Mouse (Mus musculus) right cerebral cortex, postnatal 14 days (tissue): Measurements from ENCODE around the gene Dock4.

Experiments
- DNase-seq: peaks from one replicate; pipeline ENCODE4 v3.0.0; 2022

The Dock4 gene

DNA sequence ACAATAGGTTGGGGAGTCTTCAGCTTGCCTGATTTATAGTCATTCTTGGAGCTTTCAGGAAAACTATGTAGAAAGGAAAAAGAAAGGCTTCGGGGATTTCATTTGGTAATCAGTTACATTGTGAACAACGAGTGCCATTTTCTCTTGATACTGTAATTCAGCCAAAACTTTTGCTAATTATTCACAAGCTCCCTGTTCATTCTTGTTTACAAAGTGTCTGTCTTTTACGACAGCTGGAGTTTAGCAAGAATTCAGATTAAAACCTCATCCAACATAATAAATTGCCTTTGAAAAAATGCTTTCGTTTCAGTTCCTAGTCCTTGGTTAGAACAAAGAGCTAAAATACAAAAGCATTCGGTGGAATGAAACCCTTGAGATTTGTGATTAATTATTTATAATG, 345.5 kb downstream of the Dock4 start:
- no peak for DNase-seq

GRCm38 (mm10) chr12:40792184-40792650, 346.5 kb downstream of the Dock4 start:
- DNase-seq, result no peak

DNA sequence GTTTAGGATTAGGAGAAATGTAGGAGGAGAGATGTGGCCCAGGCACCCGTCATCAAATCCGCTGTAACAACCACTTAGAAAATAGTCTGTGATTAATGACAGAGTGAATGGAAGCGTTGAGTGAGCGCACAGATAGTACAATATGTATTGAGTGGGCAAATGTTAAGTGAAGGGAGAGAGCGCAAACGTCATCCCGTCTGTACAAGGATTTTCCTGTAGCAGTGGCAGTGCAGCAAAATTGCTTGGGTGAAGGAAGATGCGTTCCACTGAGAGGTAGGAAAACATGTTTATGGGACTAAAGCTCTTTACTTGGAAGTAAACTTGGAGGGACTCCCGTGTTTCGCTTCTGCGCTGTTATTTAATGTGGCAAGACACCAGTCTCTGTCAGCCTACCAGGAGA, 348.3 kb downstream of the Dock4 start:
- DNase-seq, result no peak

GRCm38 (mm10) chr12:40794756-40795155, 349.0 kb downstream of the Dock4 start:
- DNase-seq, result no peak

DNA sequence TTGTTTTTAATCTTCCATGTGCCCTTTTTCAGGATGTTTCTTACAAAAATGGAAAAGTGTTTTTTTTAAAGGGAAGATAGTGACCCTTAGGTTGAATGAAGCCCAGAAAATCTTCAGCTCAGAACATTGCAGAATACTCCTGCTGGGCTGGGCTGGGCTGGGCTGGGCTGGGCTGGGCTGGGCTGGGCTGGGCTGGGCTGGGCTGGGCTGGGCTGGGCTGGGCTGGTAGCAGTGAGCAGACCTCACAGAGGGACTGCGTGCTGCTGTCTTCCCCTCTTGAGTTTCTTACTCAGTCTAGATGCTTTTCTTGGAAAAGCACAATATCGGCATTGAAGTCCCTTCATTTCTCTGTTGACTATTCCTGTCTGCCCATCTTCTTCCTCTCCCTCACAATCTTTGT, 350.0 kb downstream of the Dock4 start:
- no peak for DNase-seq

DNA sequence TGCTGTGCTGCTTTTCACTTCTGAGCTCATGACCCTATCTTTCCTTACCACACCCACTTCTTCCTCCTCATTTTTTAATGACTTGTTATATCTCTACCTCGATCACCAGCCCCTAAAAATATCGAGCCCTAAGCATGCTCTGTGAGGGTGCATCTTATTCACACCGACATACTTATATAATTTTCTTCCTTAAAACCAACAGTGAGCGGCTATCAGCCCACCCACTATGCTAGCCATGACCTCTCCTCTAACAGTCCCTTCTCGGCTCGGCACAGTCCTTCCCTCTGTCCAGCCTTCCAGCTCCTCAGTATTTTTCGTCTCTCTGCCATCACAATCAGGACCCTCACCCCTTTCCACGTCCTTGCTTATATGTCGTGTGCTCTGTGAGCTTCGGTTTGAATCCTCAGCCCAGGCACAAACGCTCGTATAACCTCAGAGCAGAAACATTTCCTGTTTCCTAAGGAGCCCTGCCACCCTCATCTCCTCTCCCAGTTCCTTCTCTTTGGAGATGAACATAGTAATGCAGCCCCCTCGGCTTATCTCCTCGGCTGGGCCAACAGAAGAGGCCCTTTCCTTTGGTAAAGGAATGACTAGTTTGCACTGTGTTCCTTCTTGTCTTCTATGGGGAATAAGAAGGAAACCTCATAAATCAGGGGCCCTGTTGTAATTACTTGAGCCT, 351.2 kb downstream of the Dock4 start:
- DNase-seq, result no peak

DNA sequence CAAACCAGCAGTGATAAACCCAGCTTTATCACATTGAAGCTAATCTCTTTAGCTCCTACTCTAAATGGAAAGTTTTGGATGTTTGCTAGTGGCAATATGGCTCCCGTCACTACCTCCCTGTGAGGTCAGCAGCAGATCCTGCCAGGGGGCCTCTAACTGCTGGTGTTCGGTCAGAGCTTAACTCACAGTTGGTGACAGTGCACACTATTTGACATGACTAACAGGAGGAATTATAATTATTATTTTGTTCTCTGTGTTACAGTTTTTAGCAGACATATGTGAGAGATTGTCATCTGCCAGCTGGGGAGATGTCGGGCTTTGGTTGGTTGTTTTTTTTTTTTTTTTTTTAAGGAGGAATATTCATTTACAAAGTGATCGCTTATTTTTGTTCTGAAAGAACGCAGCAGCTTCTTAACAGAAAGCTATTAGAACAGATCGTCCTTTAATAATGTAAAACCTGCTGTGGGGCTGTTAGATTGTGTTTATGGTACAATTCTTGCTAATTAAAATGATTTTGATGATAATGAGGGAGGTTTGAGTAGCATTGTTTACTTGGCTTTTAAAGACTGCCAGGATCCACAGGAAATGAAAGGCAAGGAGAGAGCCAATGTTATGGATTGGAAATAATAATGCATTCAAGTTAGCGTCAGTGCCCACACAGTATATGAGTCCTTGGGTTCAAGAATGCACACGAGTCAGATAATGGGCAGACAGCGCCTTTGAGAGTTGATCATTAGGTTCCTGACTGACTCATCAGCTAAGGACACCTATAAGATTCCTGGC, 352.0 kb downstream of the Dock4 start:
- DNase-seq, result no peak

DNA sequence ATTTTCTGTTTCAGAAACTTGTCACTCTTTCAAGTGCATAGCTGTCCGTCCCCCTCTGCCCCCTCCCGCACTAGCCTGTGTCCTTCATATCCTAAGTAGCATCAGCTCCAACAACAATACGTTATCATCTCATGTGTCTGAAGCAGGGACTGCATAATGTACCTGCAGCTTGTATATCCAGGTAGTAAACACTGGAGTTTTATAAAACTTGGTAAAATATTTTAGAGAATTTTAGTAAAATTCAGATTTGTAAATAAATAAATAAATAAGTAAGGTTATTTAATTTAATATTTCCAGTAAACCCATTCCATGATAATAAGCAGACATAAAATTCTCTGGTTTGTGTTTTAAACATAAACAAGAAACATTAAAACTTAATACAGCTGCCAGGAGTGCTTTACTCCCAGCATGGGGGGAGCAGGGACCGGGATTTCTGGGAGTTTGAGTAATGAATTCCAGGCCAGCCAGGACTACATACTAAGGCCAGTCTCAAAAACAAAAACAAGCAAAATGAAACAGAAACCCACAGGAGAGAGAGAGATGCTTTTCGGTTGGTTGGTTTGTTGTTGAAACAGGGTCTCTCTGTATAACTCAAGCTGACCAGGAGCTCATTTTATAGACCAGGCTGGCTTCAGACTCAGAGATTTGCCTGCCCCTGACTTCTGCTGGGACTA, 352.7 kb downstream of the Dock4 start:
- no peak for DNase-seq

DNA sequence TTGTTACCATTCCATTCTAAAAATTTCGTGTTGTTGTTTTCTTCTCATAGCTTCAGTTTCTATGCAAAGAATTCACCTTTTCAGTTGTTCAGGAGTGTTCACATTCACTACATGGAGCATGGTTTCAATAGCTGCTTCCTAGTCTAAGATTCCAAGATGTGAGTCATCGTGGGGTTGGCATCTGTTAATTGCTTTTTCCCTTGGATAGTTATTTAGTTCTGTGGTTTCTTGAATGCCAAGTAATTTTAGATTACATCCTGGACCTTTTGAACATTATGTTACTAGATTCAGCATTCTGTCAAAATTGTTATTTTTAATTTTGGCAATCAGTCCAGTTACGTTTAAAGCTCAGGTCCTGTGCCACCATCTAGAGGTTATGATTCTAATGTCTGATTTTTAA, 355.7 kb downstream of the Dock4 start:
- DNase-seq, result no peak

GRCm38 (mm10) chr12:40805257-40805656, 359.5 kb downstream of the Dock4 start:
- no peak for DNase-seq

- DNase-seq, result no peak
These were observed 362.2 kb downstream of the Dock4 start for GRCm38 (mm10) chr12:40807916-40808315.

GRCm38 (mm10) chr12:40813474-40813873, 367.7 kb downstream of the Dock4 start:
- DNase-seq, result no peak

DNA sequence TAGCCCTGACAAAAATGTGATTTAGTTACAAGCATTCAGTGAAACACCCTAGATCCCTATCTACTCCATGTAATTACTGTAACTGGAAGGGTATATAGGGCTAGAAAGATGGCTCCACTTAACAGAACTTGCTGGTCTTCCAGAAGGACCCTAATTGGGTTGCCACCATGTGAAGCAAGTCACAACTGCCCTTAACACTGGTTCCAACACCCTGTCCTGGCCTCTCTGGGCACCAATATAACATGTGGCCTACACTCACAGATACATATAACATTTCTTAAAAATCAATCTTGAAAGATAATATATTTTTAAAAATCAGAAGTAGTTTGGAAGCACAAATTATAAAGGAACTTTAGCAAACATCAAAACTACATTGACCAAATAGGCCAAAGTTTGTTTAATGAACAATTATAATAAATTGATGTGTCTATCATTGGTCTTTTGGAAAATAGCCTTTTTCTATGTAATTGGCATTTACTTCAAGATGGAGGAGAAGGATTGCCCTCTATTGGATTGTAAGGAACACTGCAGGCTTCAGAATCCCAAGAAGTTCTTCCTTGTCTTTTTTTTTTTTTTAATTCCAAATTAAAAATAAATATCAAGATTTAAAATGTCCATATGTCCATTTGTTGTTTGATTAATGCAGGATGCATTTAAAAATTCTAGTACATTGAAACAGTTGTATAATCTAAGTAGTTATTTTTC, 369.1 kb downstream of the Dock4 start:
- DNase-seq, result no peak

GRCm38 (mm10) chr12:40818046-40818708, 372.4 kb downstream of the Dock4 start:
- no peak for DNase-seq

DNA sequence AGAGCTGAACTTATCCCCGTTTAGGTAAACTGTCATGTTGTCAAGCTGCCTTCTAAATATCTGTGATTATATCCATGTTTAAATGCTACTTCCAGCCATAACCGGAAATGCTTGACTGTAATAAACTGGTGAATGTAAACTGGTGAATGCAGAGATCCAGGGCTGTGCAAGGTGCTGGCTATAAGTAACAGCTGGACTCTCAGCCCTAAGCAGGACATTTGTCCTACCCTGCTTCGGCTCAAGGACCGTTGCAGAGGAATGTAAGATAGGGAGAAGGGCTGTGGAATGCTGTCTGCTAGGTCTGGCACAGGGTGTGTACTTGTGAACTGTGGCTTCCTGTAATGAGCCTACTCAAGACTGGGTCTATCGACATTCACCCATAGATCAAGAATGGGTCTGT, 377.9 kb downstream of the Dock4 start:
- DNase-seq, result no peak

- DNase-seq, result no peak
These were observed 378.5 kb downstream of the Dock4 start for GRCm38 (mm10) chr12:40824251-40824650.

DNA sequence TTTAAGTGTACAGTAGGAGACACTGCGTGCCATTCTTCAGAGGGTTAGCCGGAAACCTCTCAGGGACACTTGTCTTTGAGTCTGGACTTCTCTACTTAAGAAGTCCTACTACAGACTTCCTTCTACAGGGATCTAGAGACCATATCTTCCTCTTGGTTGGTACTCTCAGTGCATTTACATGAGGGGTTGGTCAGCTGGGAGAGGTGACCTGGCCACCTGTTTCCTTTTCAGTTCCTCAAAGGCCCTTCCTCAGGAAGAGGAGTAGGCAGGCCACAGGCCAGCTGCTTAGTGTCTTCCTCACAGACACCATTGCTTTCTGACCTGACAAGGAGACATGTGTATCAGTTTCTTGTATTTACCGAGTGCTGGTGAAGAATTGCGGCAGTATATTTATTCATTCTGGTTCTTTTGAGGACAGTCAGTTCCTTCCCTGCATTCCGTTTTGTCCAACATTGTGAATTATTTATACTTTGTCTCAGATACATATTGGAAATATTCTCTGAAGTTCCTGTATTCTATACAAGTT, 380.2 kb downstream of the Dock4 start:
- DNase-seq, result no peak

- no peak for DNase-seq
These were observed 380.7 kb downstream of the Dock4 start for GRCm38 (mm10) chr12:40826491-40826890.

DNA sequence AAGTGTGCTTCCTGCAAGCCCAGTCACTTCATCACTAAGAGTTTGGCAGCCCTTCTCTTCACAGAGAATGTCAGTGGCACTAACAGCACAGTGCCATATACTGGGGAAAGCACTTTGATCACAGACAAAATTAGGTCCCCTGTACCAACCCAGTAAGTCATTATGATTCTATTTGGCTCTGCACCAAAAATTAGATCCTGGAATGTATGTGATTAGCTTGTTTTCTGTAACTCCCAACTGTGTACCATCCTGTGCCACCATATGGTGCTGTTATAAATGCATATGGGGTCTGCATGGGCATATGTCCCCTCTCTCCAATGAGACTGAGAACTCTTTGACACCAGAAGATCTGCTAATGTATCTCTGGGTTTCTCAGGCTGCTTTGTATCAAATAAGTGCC, 382.3 kb downstream of the Dock4 start:
- DNase-seq, result no peak

DNA sequence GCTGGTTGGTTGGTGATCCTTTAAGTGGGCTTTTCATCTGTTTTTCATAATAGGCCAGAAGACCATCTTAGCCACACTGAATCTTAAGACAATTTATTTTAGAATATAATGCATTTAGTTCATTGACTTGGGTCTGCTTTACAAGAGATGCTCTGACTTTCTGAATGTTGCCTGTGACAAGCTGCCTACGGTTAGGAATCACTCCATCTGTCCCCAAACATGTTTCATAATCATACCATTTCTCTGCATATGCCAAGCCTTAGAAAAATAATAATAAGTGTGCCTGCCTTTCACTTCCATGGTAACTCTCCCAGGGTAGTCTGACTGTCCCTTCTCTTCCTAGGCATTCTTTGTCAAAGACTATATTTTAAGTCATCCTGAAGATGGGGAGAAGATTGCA, 383.5 kb downstream of the Dock4 start:
- no peak for DNase-seq

- no peak for DNase-seq
These were observed 386.4 kb downstream of the Dock4 start for GRCm38 (mm10) chr12:40832157-40832556.

- DNase-seq, result no peak
These were observed 391.2 kb downstream of the Dock4 start for GRCm38 (mm10) chr12:40836924-40837323.
